Mouse (Mus musculus): ENCODE data around the gene Cntn4. TPM values are rescaled to one million over a fixed set of nuclear protein-coding genes. Genes with fewer than 3 reads are reported as not detected.

Cntn4 gene
- polyA plus RNA-seq, 1 experiment from 2014 or later = 3.3 TPM

DNA sequence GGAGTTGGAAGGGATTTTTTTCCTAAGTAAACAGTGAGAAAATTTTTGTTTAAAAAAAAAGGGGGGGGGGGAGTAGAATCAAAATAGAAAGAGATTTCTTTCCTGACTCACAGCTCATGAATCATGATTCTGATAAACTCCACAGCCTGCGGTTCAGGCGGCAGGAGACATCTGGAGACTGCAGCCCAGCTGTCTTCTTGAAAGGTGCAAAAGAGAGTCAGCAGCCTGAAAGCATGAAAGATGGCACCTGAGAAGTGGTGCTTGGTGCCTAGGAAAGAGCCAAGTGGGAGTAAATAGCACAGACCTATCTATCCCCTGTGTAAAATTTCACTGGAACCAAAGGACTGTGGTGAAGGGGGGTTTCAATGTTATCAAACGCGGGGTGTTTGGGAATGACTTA lies 535.6 kb downstream of the Cntn4 start:
- TF ChIP-seq CTCF (IDR thresholded peaks at IDR 0.05; ENCODE audit: low read depth) = no peak
- no peak overlapping the region for H3K9ac ChIP-seq (ENCODE audit: low read depth, low read length)
- H3K27me3 ChIP-seq (ENCODE audit: insufficient read depth, low read length) = no peaks in the 10 kb centered on the region
- no peaks in the 10 kb centered on the region for H3K36me3 ChIP-seq (ENCODE audit: insufficient read depth, low read length)
- no peaks in the 10 kb centered on the region for H3K9me3 ChIP-seq (replicated peaks; ENCODE audit: low read length)
- DNase-seq (ENCODE audit: low spot score) (no peak), ATAC-seq (replicated peaks; ENCODE audit: low FRiP score, low read depth) (no peak)
- no peak overlapping the region for H3K4me2 ChIP-seq (ENCODE audit: low read length)
- H3K4me3 ChIP-seq (replicated peaks; ENCODE audit: low read depth, low read length) = no peak overlapping the region
- 54% methylated on average over 4 of the region's 4 CpGs for WGBS
- H3K27ac ChIP-seq = no peak overlapping the region
- H3K4me1 ChIP-seq (replicated peaks; ENCODE audit: insufficient read depth, low read length) = no peaks in the 10 kb centered on the region

DNA sequence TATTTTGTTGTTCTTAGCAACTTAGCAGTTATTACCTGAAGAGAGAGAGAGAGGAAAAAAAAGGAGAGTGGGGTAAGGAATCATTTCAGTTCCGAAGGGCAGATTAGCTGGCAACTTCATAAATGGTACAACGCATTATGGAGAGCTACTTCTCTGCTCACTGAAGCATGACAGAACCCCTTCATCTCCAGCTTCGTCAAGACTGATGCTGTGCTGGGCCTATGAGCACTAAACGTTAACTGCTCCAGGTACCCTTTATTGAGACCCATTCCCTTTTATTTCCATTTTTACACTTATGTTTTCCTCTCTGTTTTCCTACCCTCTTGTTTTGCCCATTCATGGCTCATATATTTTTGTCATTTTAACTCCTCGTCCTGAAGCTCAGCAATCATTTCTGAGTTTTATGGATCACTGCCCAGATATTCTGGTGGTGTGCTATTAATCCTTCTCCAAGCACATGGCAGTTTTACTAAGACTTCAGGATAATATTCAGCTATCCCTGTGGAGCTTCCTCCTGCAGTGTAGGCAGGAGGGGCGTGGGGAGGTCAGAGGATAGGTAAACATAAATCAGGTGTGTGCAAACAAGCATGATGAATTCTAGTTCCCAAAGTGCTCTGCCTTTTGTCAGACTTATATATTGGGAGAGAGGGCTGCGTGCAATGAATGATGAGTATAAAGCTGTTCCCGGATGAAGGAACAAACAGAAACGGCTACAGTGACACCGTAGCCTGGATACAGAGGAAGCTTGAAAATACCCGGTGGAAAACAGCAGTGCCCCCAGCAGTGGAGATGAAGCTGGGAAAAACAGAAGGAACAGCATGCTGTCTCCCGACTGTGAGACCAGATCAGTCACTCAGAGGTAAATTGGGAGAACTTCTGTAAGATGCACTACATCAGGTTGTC lies 559.8 kb downstream of the Cntn4 start:
- H3K27ac ChIP-seq = no peak overlapping the region
- ATAC-seq (replicated peaks; ENCODE audit: low FRiP score, low read depth) (no peak), DNase-seq (ENCODE audit: low spot score) (peak; percentile 5)
- H3K4me1 ChIP-seq (replicated peaks; ENCODE audit: insufficient read depth, low read length) = 0 out of 2 replicates have a peak, but pooled peaks cover 3% of the 10 kb centered on the region
- no peak overlapping the region for H3K4me3 ChIP-seq (replicated peaks; ENCODE audit: low read depth, low read length)
- TF ChIP-seq CTCF (IDR thresholded peaks at IDR 0.05; ENCODE audit: low read depth) = no peak
- H3K27me3 ChIP-seq (ENCODE audit: insufficient read depth, low read length) = no peaks in the 10 kb centered on the region
- no peak overlapping the region for H3K9ac ChIP-seq (ENCODE audit: low read depth, low read length)
- 28% methylated on average over 12 of the region's 12 CpGs for WGBS
- no peaks in the 10 kb centered on the region for H3K9me3 ChIP-seq (replicated peaks; ENCODE audit: low read length)
- no peaks in the 10 kb centered on the region for H3K36me3 ChIP-seq (ENCODE audit: insufficient read depth, low read length)
- H3K4me2 ChIP-seq (ENCODE audit: low read length) = no peak overlapping the region

DNA sequence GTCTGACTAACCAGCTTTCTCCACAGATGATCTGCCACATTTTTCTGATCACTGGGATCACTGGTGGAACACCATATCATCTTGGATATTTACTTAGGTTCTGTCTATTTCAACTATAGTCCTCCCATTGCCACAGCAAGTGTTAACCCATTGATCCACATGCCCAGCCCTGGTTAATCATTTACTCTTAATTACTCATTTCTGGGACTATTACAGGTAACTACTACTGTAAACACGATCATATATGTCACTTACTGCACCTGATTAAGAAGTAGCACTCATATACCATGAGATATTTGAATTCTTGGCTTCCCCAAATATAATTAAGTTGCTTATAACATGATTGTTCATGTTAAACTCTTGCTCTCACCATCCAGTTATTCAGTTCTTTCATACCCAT lies 564.1 kb downstream of the Cntn4 start:
- Histone ChIP-seq H3K27ac (no peak overlapping the region), H3K9ac (ENCODE audit: low read depth, low read length) (no peak overlapping the region), H3K27me3 (ENCODE audit: insufficient read depth, low read length) (no peaks in the 10 kb centered on the region), H3K4me2 (ENCODE audit: low read length) (no peak overlapping the region), H3K4me1 (replicated peaks; ENCODE audit: insufficient read depth, low read length) (0 out of 2 replicates have a peak, but pooled peaks cover 3% of the 10 kb centered on the region), H3K36me3 (ENCODE audit: insufficient read depth, low read length) (no peaks in the 10 kb centered on the region), H3K9me3 (replicated peaks; ENCODE audit: low read length) (no peaks in the 10 kb centered on the region), H3K4me3 (replicated peaks; ENCODE audit: low read depth, low read length) (no peak overlapping the region)
- no peak for ATAC-seq (replicated peaks; ENCODE audit: low FRiP score, low read depth)
- no peak for TF ChIP-seq CTCF (IDR thresholded peaks at IDR 0.05; ENCODE audit: low read depth)
- 47% methylated on average over 1 of the region's 1 CpGs for WGBS
- no peak for DNase-seq (ENCODE audit: low spot score)

DNA sequence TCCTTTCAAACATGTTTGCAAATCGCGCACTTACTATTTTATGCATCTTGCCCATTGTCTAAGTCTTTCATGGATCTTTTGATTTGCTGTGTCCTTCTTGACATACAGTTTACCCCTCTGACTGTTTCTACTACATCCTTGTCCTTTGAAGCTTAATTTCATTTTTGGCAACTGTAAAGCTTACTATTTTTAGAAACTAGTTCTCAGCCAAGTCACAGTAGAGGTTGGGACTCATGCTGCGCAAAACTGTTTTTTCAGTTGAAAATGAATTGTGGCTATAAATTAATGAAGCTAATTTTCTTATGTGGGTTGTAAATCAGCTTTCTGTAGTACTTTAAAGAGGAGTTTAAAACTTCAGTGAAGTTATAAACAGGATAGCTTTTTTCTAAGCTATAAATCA lies 585.9 kb downstream of the Cntn4 start:
- Histone ChIP-seq H3K36me3 (ENCODE audit: insufficient read depth, low read length) (no peaks in the 10 kb centered on the region), H3K27ac (no peak overlapping the region), H3K27me3 (ENCODE audit: insufficient read depth, low read length) (no peaks in the 10 kb centered on the region), H3K4me1 (replicated peaks; ENCODE audit: insufficient read depth, low read length) (no peaks in the 10 kb centered on the region), H3K9me3 (replicated peaks; ENCODE audit: low read length) (no peaks in the 10 kb centered on the region), H3K9ac (ENCODE audit: low read depth, low read length) (no peak overlapping the region), H3K4me3 (replicated peaks; ENCODE audit: low read depth, low read length) (no peak overlapping the region), H3K4me2 (ENCODE audit: low read length) (no peak overlapping the region)
- DNase-seq (ENCODE audit: low spot score) = peak; percentile 88
- 68% methylated on average over 3 of the region's 3 CpGs for WGBS
- TF ChIP-seq CTCF (IDR thresholded peaks at IDR 0.05; ENCODE audit: low read depth) = no peak
- ATAC-seq (replicated peaks; ENCODE audit: low FRiP score, low read depth) = no peak; the same call in 1 of the 2 replicates

- no peaks in the 10 kb centered on the region for H3K9me3 ChIP-seq (replicated peaks; ENCODE audit: low read length)
- no peak for TF ChIP-seq CTCF (IDR thresholded peaks at IDR 0.05; ENCODE audit: low read depth)
- no peak for ATAC-seq (replicated peaks; ENCODE audit: low FRiP score, low read depth)
Measured at GRCm38 (mm10) chr6:106265487-106265886, 588.0 kb downstream of the Cntn4 start.

DNA sequence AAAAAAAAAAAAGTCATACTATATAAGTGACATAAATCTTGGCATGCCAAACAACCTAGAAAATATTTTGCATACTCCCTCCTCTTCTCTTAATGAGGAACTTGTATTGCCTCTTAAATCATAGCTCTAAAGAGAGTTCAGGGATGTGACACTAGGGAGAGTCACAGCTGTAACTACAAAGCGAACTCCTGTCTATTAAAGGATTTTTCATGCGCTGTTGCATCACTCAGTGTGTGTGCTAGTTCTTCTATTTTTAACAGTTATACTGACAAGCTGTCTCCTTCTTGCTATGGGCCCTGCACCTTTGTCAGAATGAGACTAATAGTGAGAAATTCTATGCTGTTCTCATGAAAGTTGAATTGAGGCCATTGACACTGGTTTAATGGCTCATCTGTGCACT lies 588.8 kb downstream of the Cntn4 start:
- Histone ChIP-seq H3K27ac (no peak overlapping the region), H3K4me2 (ENCODE audit: low read length) (no peak overlapping the region), H3K27me3 (ENCODE audit: insufficient read depth, low read length) (no peaks in the 10 kb centered on the region), H3K4me1 (replicated peaks; ENCODE audit: insufficient read depth, low read length) (no peaks in the 10 kb centered on the region), H3K9ac (ENCODE audit: low read depth, low read length) (no peak overlapping the region), H3K9me3 (replicated peaks; ENCODE audit: low read length) (no peaks in the 10 kb centered on the region), H3K36me3 (ENCODE audit: insufficient read depth, low read length) (no peaks in the 10 kb centered on the region), H3K4me3 (replicated peaks; ENCODE audit: low read depth, low read length) (no peak overlapping the region)
- ATAC-seq (replicated peaks; ENCODE audit: low FRiP score, low read depth) (no peak), DNase-seq (ENCODE audit: low spot score) (peak; percentile 73)
- TF ChIP-seq CTCF (IDR thresholded peaks at IDR 0.05; ENCODE audit: low read depth) = no peak
- WGBS = 34% methylated on average over 2 of the region's 2 CpGs

More at GRCm38 (mm10) chr6:106265487-106265886, 588.0 kb downstream of the Cntn4 start:
- 54% methylated on average over 3 of the region's 3 CpGs for WGBS
- Histone ChIP-seq H3K4me1 (replicated peaks; ENCODE audit: insufficient read depth, low read length) (no peaks in the 10 kb centered on the region), H3K4me2 (ENCODE audit: low read length) (no peak overlapping the region), H3K27ac (no peak overlapping the region), H3K9ac (ENCODE audit: low read depth, low read length) (no peak overlapping the region), H3K27me3 (ENCODE audit: insufficient read depth, low read length) (no peaks in the 10 kb centered on the region), H3K4me3 (replicated peaks; ENCODE audit: low read depth, low read length) (no peak overlapping the region), H3K36me3 (ENCODE audit: insufficient read depth, low read length) (no peaks in the 10 kb centered on the region)
- DNase-seq (ENCODE audit: low spot score) = no peak

All from kidney, postnatal 0 days (tissue).